Mouse (Mus musculus): ENCODE data around the gene Olfr398. TPM values are rescaled to one million over a fixed set of nuclear protein-coding genes. Genes with fewer than 3 reads are reported as not detected.

Olfr398 gene
- not detected in 2 replicates for polyA plus RNA-seq (2015; fragmentation: Nextera tagmentation; extraction: Ambion mirVana)

DNA sequence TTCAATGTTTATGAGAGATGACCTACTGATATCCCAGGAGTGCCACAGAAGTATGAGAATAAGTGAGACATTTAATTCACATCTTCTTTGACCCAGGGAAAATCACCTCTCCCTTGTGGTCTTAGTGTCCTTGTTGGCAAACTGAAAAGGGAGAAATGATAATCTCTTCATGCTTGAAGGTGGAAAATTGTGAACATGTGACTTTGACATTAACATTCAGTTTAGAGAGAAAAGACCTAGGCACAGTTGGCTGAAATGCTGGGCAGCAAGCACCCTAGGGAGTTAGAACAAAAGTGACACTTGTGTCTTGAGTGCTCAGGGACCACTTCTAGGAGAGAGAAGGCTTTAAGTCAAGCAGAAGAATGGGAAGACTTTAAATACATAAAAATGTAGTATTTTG is at the start of gene Olfr398:
TSS of gene Olfr398 (minus strand) at position 101 of the 400 bp plus-strand sequence.
- Histone ChIP-seq H3K36me3 (no peaks in the 10 kb centered on the region), H3K4me3 (replicated peaks) (no peak within 1 kb of the TSS), H3K4me1 (replicated peaks) (no peaks in the 10 kb centered on the region), H3K9ac (no peak within 1 kb of the TSS), H3K4me2 (replicated peaks) (no peak within 1 kb of the TSS), H3K27ac (no peak within 1 kb of the TSS), H3K9me3 (no peaks in the 10 kb centered on the region), H3K27me3 (replicated peaks) (no peaks in the 10 kb centered on the region)
- no peak for ATAC-seq

DNA sequence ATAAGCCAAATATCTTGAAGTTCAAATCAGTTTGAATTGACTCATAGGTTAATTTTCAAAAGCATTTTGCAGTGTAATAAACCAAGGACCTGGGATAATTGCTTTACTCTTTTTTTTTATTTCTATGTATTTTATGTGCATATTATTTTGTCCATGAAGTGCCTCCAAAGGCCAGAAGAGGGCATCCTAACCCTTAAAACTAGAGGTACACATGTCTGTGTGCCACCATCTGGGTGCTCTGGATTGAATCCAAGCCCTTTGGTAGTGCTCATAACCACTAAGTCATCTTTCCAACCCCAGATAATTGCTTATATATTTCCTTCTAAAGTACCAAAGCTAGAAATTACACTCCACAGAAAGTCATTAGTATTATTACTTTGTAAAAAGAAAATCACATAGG is 2.9 kb upstream of the Olfr398 start:
- Histone ChIP-seq H3K9ac (no peak overlapping the region), H3K4me3 (replicated peaks) (no peak overlapping the region), H3K36me3 (no peaks in the 10 kb centered on the region), H3K27ac (no peak overlapping the region), H3K4me1 (replicated peaks) (no peaks in the 10 kb centered on the region), H3K4me2 (replicated peaks) (no peak overlapping the region), H3K9me3 (no peaks in the 10 kb centered on the region), H3K27me3 (replicated peaks) (no peaks in the 10 kb centered on the region)
- no peak for ATAC-seq

DNA sequence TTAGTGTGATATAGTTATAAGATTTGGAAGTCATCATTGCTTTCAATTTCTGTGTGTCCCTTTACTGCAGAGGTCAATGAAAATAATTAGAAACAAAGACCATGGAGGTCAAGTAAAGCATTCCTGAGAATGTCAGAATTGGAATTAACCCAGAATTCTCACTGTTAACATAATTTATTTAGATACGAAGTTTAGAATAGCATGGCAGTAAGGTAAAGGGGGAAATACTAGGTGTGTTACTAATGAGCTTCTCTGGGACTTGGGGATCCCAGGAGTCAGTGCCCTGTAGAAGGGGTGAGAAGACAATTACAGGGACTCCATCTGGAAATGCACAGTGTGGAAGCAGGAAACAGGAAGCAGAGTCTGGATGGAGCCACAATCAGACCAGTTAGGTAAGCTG is 29.7 kb downstream of the Olfr398 start, which contains the start of gene Olfr397:
TSS of gene Olfr397 (plus strand) at position 301 of the 400 bp plus-strand sequence.
- Histone ChIP-seq H3K27ac (no peak within 1 kb of the TSS), H3K4me2 (replicated peaks) (no peak within 1 kb of the TSS), H3K4me1 (replicated peaks) (no peaks in the 10 kb centered on the region), H3K36me3 (no peaks in the 10 kb centered on the region), H3K9me3 (no peaks in the 10 kb centered on the region), H3K27me3 (replicated peaks) (no peaks in the 10 kb centered on the region), H3K9ac (no peak within 1 kb of the TSS), H3K4me3 (replicated peaks) (no peak within 1 kb of the TSS)
- no peak for ATAC-seq
- WGBS: 78% methylated on average over 1 of the region's 1 CpGs

DNA sequence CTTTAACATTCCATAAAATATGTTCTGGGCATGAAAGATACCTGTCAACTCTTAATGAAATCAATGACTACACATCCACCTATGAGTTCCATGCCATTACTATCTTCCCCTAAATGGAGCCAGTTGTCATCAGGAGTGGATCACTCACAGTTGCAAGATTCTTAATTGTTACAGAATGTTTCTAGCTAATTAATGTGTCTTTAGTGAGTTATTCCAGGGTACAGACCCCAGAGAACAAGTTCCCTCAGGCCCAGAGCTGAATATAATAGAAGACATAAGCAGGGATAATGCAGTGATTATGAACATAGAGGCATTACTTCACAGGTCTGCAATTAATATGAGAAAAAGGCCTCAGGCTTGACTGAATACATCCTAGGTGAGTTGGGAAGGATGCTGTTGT is 53.8 kb downstream of the Olfr398 start, which contains the start of gene Olfr23:
TSS of gene Olfr23 (plus strand) at position 301 of the 400 bp plus-strand sequence.
- Histone ChIP-seq H3K4me1 (replicated peaks) (no peaks in the 10 kb centered on the region), H3K27ac (no peak within 1 kb of the TSS), H3K36me3 (no peaks in the 10 kb centered on the region), H3K9me3 (no peaks in the 10 kb centered on the region), H3K9ac (no peak within 1 kb of the TSS), H3K27me3 (replicated peaks) (no peaks in the 10 kb centered on the region), H3K4me3 (replicated peaks) (no peak within 1 kb of the TSS), H3K4me2 (replicated peaks) (no peak within 1 kb of the TSS)
- no peak for ATAC-seq

Other genes with a start within 250 kb of the Olfr398 start
- not detected in 2 replicates for gene Olfr389, start 209.7 kb downstream of the Olfr398 start, polyA plus RNA-seq (2015; fragmentation: Nextera tagmentation; extraction: Ambion mirVana)
- not detected in 2 replicates for gene Olfr390, start 207.4 kb downstream of the Olfr398 start, polyA plus RNA-seq (2015; fragmentation: Nextera tagmentation; extraction: Ambion mirVana)
- not detected in 2 replicates for gene Olfr391-ps, start 187.4 kb downstream of the Olfr398 start, polyA plus RNA-seq (2015; fragmentation: Nextera tagmentation; extraction: Ambion mirVana)
- not detected in 2 replicates for gene Olfr392, start 173.4 kb downstream of the Olfr398 start, polyA plus RNA-seq (2015; fragmentation: Nextera tagmentation; extraction: Ambion mirVana)
- not detected in 2 replicates for gene Olfr393, start 139.0 kb downstream of the Olfr398 start, polyA plus RNA-seq (2015; fragmentation: Nextera tagmentation; extraction: Ambion mirVana)
- not detected in 2 replicates for gene Olfr394, start 99.6 kb downstream of the Olfr398 start, polyA plus RNA-seq (2015; fragmentation: Nextera tagmentation; extraction: Ambion mirVana)
- gene Olfr395, start 81.1 kb downstream of the Olfr398 start, polyA plus RNA-seq (2015; fragmentation: Nextera tagmentation; extraction: Ambion mirVana): not detected in 2 replicates
- gene Olfr23, start 53.7 kb downstream of the Olfr398 start, polyA plus RNA-seq (2015; fragmentation: Nextera tagmentation; extraction: Ambion mirVana): not detected in 2 replicates
- gene Olfr397, start 29.6 kb downstream of the Olfr398 start, polyA plus RNA-seq (2015; fragmentation: Nextera tagmentation; extraction: Ambion mirVana): not detected in 2 replicates
- gene Olfr139, start 66.1 kb upstream of the Olfr398 start, polyA plus RNA-seq (2015; fragmentation: Nextera tagmentation; extraction: Ambion mirVana): not detected in 2 replicates
- gene Olfr399, start 66.2 kb upstream of the Olfr398 start, polyA plus RNA-seq (2015; fragmentation: Nextera tagmentation; extraction: Ambion mirVana): not detected in 2 replicates
- gene Zfp616, start 79.5 kb upstream of the Olfr398 start, polyA plus RNA-seq (2015; fragmentation: Nextera tagmentation; extraction: Ambion mirVana): not detected in 2 replicates
- gene Olfr401, start 123.3 kb upstream of the Olfr398 start, polyA plus RNA-seq (2015; fragmentation: Nextera tagmentation; extraction: Ambion mirVana): not detected in 2 replicates
- gene Olfr402, start 163.1 kb upstream of the Olfr398 start, polyA plus RNA-seq (2015; fragmentation: Nextera tagmentation; extraction: Ambion mirVana): not detected in 2 replicates
- gene Olfr403, start 195.8 kb upstream of the Olfr398 start, polyA plus RNA-seq (2015; fragmentation: Nextera tagmentation; extraction: Ambion mirVana): not detected in 2 replicates
- gene Olfr43, start 221.0 kb upstream of the Olfr398 start, polyA plus RNA-seq (2015; fragmentation: Nextera tagmentation; extraction: Ambion mirVana): not detected in 2 replicates